Mouse (Mus musculus): ENCODE data around the gene Hoxa13. TPM values are rescaled to one million over a fixed set of nuclear protein-coding genes. Genes with fewer than 3 reads are reported as not detected.
A peak's percentile ranks its signal among the peaks of the same experiment; 100 is the strongest.

Gene Hoxa13
- total RNA-seq, 2 experiments from 2014 or later = not detected

- no peak for DNase-seq
Observed at GRCm38 (mm10) chr6:52222729-52223128, 38.0 kb downstream of the Hoxa13 start.

GRCm38 (mm10) chr6:52221993-52222685, 38.5 kb downstream of the Hoxa13 start:
- DNase-seq = no peak

- peak; percentile 84 to 90 for DNase-seq
Observed at GRCm38 (mm10) chr6:52221337-52221992, 39.2 kb downstream of the Hoxa13 start, which contains the start of gene Hoxa7. Hoxa7 (minus strand) TSS chr6:52221854.

GRCm38 (mm10) chr6:52220865-52221310, 39.8 kb downstream of the Hoxa13 start:
- DNase-seq = peak in 1 of 2 experiments; percentile 23

- no peak for DNase-seq
Observed at GRCm38 (mm10) chr6:52220003-52220864, 40.4 kb downstream of the Hoxa13 start.

- DNase-seq = no peak
Observed at GRCm38 (mm10) chr6:52219234-52219942, 41.3 kb downstream of the Hoxa13 start.

GRCm38 (mm10) chr6:52218643-52219215, 42.0 kb downstream of the Hoxa13 start:
- no peak for DNase-seq

GRCm38 (mm10) chr6:52217895-52218642, 42.6 kb downstream of the Hoxa13 start:
- DNase-seq = peak in 1 of 2 experiments; percentile 23

GRCm38 (mm10) chr6:52217459-52217768, 43.3 kb downstream of the Hoxa13 start:
- peak in 1 of 2 experiments; percentile 38 for DNase-seq

- peak in 1 of 2 experiments; percentile 45 for DNase-seq
Observed at GRCm38 (mm10) chr6:52216691-52217458, 43.8 kb downstream of the Hoxa13 start.

- no peak for DNase-seq
Observed at GRCm38 (mm10) chr6:52215771-52216535, 44.7 kb downstream of the Hoxa13 start.

- no peak for DNase-seq
Observed at GRCm38 (mm10) chr6:52215070-52215469, 45.6 kb downstream of the Hoxa13 start.

GRCm38 (mm10) chr6:52214271-52214670, 46.4 kb downstream of the Hoxa13 start:
- DNase-seq = no peak

- DNase-seq = no peak
Observed at GRCm38 (mm10) chr6:52213119-52213986, 47.3 kb downstream of the Hoxa13 start, which contains the start of the genes Hoxa3 and Gm28308. Hoxa3 (minus strand) TSS chr6:52213336. Gm28308 (minus strand) TSS chr6:52213339.

- peak in 1 of 2 experiments; percentile 57 for DNase-seq
Observed at GRCm38 (mm10) chr6:52212556-52213118, 48.0 kb downstream of the Hoxa13 start.

- DNase-seq = no peak
Observed at GRCm38 (mm10) chr6:52211961-52212360, 48.7 kb downstream of the Hoxa13 start.

GRCm38 (mm10) chr6:52211170-52211935, 49.3 kb downstream of the Hoxa13 start:
- peak; percentile 70 to 80 for DNase-seq
